Mouse (Mus musculus) forebrain, postnatal 0 days (tissue): Measurements from ENCODE around the gene Btn2a2. TPM values are rescaled to one million over a fixed set of nuclear protein-coding genes. Genes with fewer than 3 reads are reported as not detected.

Experiments used
- ATAC-seq: fragments of 200-750 bp; cut with Nextera tagmentation; 2 replicates; pipeline ENCODE4 v1.8.0; 2017; ENCODE audit warnings: mild to moderate bottlenecking, moderate library complexity
- DNase-seq: peaks from one replicate; pipeline ENCODE4 v3.0.0-alpha.2; 2015
- H3K27ac ChIP-seq: fragments of 300-500 bp; sonication (generic); 2 replicates; pipeline ENCODE4 v1.5.1; 2014; ENCODE audit warnings: low read depth, mild to moderate bottlenecking, antibody characterized with exemption, low read length, moderate library complexity, mixed read lengths
- H3K27me3 ChIP-seq: fragments of 300-500 bp; sonication (generic); 2 replicates; pipeline ENCODE4 v1.6.1; 2014; ENCODE audit warnings: mild to moderate bottlenecking, low read length, mixed read lengths; ENCODE audit not compliant: insufficient read depth
- H3K36me3 ChIP-seq: fragments of 300-500 bp; sonication (generic); 2 replicates; pipeline ENCODE4 v1.6.1; 2014; ENCODE audit warnings: mild to moderate bottlenecking, moderate library complexity; ENCODE audit not compliant: insufficient read depth
- H3K4me1 ChIP-seq: fragments of 300-500 bp; sonication (generic); 2 replicates; pipeline ENCODE4 v1.6.1; 2014; ENCODE audit warnings: antibody characterized with exemption; ENCODE audit not compliant: insufficient read depth
- H3K4me2 ChIP-seq: fragments of 300-500 bp; sonication (generic); 2 replicates; pipeline ENCODE4 v1.6.1; 2014; ENCODE audit warnings: low read depth, mild to moderate bottlenecking, moderate library complexity
- H3K4me3 ChIP-seq: fragments of 300-500 bp; sonication (generic); 2 replicates; pipeline ENCODE4 v1.5.1; 2014; ENCODE audit warnings: low read depth, low read length, mixed read lengths
- H3K9ac ChIP-seq: fragments of 300-500 bp; sonication (generic); 2 replicates; pipeline ENCODE4 v1.6.1; 2014; ENCODE audit warnings: mild to moderate bottlenecking
- H3K9me3 ChIP-seq: fragments of 300-500 bp; sonication (generic); 2 replicates; pipeline ENCODE4 v1.6.1; 2016; ENCODE audit warnings: low read length
- CTCF ChIP-seq: sonication (generic); IDR thresholded peaks from 2 replicates; pipeline ENCODE4 v1.5.1; 2016; ENCODE audit warnings: antibody characterized with exemption, control low read depth, low read depth
- WGBS: fragments of 180-500 bp; shearing (Covaris S2); extraction: QIAGEN DNeasy Blood & Tissue Kit; methylation state at CpG from one replicate; pipeline ENCODE4 v1.1.7; 2014; 5-methylcytosine and 5-hydroxymethylcytosine counted together
- polyA plus RNA-seq: library from polyadenylated mRNA; unstranded; fragments of >200 nt; fragmentation: Nextera tagmentation; extraction: Ambion mirVana; gene quantifications from 2 replicates; pipeline ENCODE4 v1.2.1, GENCODE M21; 2015
- total RNA-seq: library from RNA; depleted of rRNA; stranded (reverse); fragments of >200 nt; gene quantifications from 2 replicates; pipeline ENCODE4 v1.2.3, GENCODE M21; 2014

Btn2a2 gene
- total and polyA plus RNA-seq, 2 experiments from 2014 or later, result not detected

GRCm38 (mm10) chr13:23439901-23440300 is 48.8 kb downstream of the Btn2a2 start:
- H3K27me3 ChIP-seq, result no peaks in the 10 kb centered on the region
- WGBS, result 67% methylated on average over 10 of the region's 10 CpGs
- DNase-seq, result no peak
- H3K9me3 ChIP-seq, result no peaks in the 10 kb centered on the region
- H3K9ac ChIP-seq, result no peak overlapping the region
- H3K4me2 ChIP-seq, result no peak overlapping the region
- no peak overlapping the region for H3K27ac ChIP-seq
- no peak for ATAC-seq
- no peak overlapping the region for H3K4me3 ChIP-seq
- peaks cover 11% of the 10 kb centered on the region for H3K4me1 ChIP-seq
- TF ChIP-seq CTCF, result no peak
- no peaks in the 10 kb centered on the region for H3K36me3 ChIP-seq

GRCm38 (mm10) chr13:23438521-23438920 is 50.1 kb downstream of the Btn2a2 start:
- Histone ChIP-seq H3K36me3 (no peaks in the 10 kb centered on the region), H3K27ac (peak overlapping the region; percentile 47; the same call in 1 of the 2 replicates), H3K4me2 (peak overlapping the region; percentile 66), H3K9ac (0 out of 2 replicates have a peak overlapping the region, but pooled peaks have one; percentile 51), H3K4me1 (no peaks in the 10 kb centered on the region; the same call in 1 of the 2 replicates), H3K27me3 (no peaks in the 10 kb centered on the region), H3K9me3 (no peaks in the 10 kb centered on the region), H3K4me3 (peak overlapping the region; percentile 52)
- peak; percentile 65; the same call in 1 of the 2 replicates for ATAC-seq
- TF ChIP-seq CTCF, result no peak
- peak; percentile 85 for DNase-seq
- WGBS, result under 1% methylated on average over 7 of the region's 7 CpGs

- DNase-seq (peak; percentile 90), ATAC-seq (peak; percentile 83)
- no peaks in the 10 kb centered on the region for H3K9me3 ChIP-seq
- H3K4me1 ChIP-seq, result no peaks in the 10 kb centered on the region; the same call in 1 of the 2 replicates
- no peak for TF ChIP-seq CTCF
- no peak overlapping the region; the same call in 1 of the 2 replicates for H3K27ac ChIP-seq
- H3K27me3 ChIP-seq, result no peaks in the 10 kb centered on the region
- peak overlapping the region; percentile 51 for H3K9ac ChIP-seq
- peak overlapping the region; percentile 52 for H3K4me3 ChIP-seq
- H3K36me3 ChIP-seq, result no peaks in the 10 kb centered on the region
- under 1% methylated on average over 17 of the region's 17 CpGs for WGBS
- peak overlapping the region; percentile 66 for H3K4me2 ChIP-seq
Observed at GRCm38 (mm10) chr13:23437908-23438307, 50.7 kb downstream of the Btn2a2 start.

- WGBS, result 1% methylated on average over 32 of the region's 32 CpGs
- no peak for TF ChIP-seq CTCF
- H3K9ac ChIP-seq, result peak overlapping the region; percentile 51
- H3K9me3 ChIP-seq, result no peaks in the 10 kb centered on the region
- peak overlapping the region; percentile 52 for H3K4me3 ChIP-seq
- DNase-seq (peak; percentile 70), ATAC-seq (no peak)
- H3K4me1 ChIP-seq, result no peaks in the 10 kb centered on the region; the same call in 1 of the 2 replicates
- H3K27me3 ChIP-seq, result no peaks in the 10 kb centered on the region
- no peaks in the 10 kb centered on the region for H3K36me3 ChIP-seq
- peak overlapping the region; percentile 66 for H3K4me2 ChIP-seq
- H3K27ac ChIP-seq, result peak overlapping the region; percentile 67; the same call in 1 of the 2 replicates
Observed at GRCm38 (mm10) chr13:23436861-23437822, 51.5 kb downstream of the Btn2a2 start.

GRCm38 (mm10) chr13:23436231-23436661 is 52.4 kb downstream of the Btn2a2 start:
- Histone ChIP-seq H3K27ac (no peak overlapping the region), H3K9me3 (no peaks in the 10 kb centered on the region), H3K4me3 (peak overlapping the region; percentile 34), H3K36me3 (no peaks in the 10 kb centered on the region), H3K27me3 (no peaks in the 10 kb centered on the region), H3K4me1 (no peaks in the 10 kb centered on the region; the same call in 1 of the 2 replicates), H3K9ac (no peak overlapping the region), H3K4me2 (peak overlapping the region; percentile 53)
- no peak for TF ChIP-seq CTCF
- 2% methylated on average over 11 of the region's 11 CpGs for WGBS
- DNase-seq, result peak; percentile 80
- no peak for ATAC-seq

- no peak for TF ChIP-seq CTCF
- no peak overlapping the region for H3K9ac ChIP-seq
- H3K27me3 ChIP-seq, result no peaks in the 10 kb centered on the region
- peak overlapping the region; percentile 34 for H3K4me3 ChIP-seq
- H3K4me1 ChIP-seq, result no peaks in the 10 kb centered on the region; the same call in 1 of the 2 replicates
- no peaks in the 10 kb centered on the region for H3K36me3 ChIP-seq
- no peak overlapping the region for H3K27ac ChIP-seq
- ATAC-seq (no peak), DNase-seq (peak; percentile 17)
- H3K9me3 ChIP-seq, result no peaks in the 10 kb centered on the region
- WGBS, result 4% methylated on average over 12 of the region's 12 CpGs
- H3K4me2 ChIP-seq, result peak overlapping the region; percentile 53
Observed at GRCm38 (mm10) chr13:23435676-23436075, 53.0 kb downstream of the Btn2a2 start.

- Histone ChIP-seq H3K27ac (no peak overlapping the region), H3K36me3 (no peaks in the 10 kb centered on the region), H3K4me1 (no peaks in the 10 kb centered on the region; the same call in 1 of the 2 replicates), H3K9me3 (no peaks in the 10 kb centered on the region), H3K27me3 (no peaks in the 10 kb centered on the region), H3K4me3 (peak overlapping the region; percentile 34), H3K4me2 (peak overlapping the region; percentile 53), H3K9ac (no peak overlapping the region)
- no peak for ATAC-seq
- no peak for DNase-seq
- WGBS, result 26% methylated on average over 4 of the region's 4 CpGs
- no peak for TF ChIP-seq CTCF
Observed at GRCm38 (mm10) chr13:23435241-23435640, 53.4 kb downstream of the Btn2a2 start.
